Mouse (Mus musculus): ENCODE data around the gene Rbp2.

The Rbp2 gene

GRCm38 (mm10) chr9:98524786-98525542 is 39.0 kb downstream of the Rbp2 start:
- in situ Hi-C loops (cut with MboI, MseI), result no loop called here

GRCm38 (mm10) chr9:98525543-98525924 is 39.6 kb downstream of the Rbp2 start:
- in situ Hi-C loops (cut with MboI, MseI), result no loop called here

GRCm38 (mm10) chr9:98527226-98527625 is 41.3 kb downstream of the Rbp2 start:
- in situ Hi-C loops (cut with MboI, MseI), result no loop called here

- in situ Hi-C loops (cut with MboI, MseI), result no loop called here
These were observed 43.9 kb downstream of the Rbp2 start for GRCm38 (mm10) chr9:98529776-98530175.

- in situ Hi-C loops (cut with MboI, MseI), result no loop called here
These were observed 45.1 kb downstream of the Rbp2 start for GRCm38 (mm10) chr9:98530999-98531398.

- in situ Hi-C loops (cut with MboI, MseI), result no loop called here
These were observed 48.9 kb downstream of the Rbp2 start for GRCm38 (mm10) chr9:98534675-98535280.

GRCm38 (mm10) chr9:98535763-98536162 is 49.8 kb downstream of the Rbp2 start:
- in situ Hi-C loops (cut with MboI, MseI), result no loop called here

GRCm38 (mm10) chr9:98538017-98538712 is 52.2 kb downstream of the Rbp2 start:
- in situ Hi-C loops (cut with MboI, MseI), result no loop called here

GRCm38 (mm10) chr9:98538713-98539360 is 52.9 kb downstream of the Rbp2 start:
- in situ Hi-C loops (cut with MboI, MseI), result no loop called here

GRCm38 (mm10) chr9:98544042-98544441 is 58.1 kb downstream of the Rbp2 start:
- in situ Hi-C loops (cut with MboI, MseI), result loop anchor here (5.0 kb wide), 2 partner anchors 127 to 137 kb away; no protein-coding TSS in a partner anchor
